Comparison of ENCODE assay signal across 13 mouse cellular contexts in the genomic region with DNA sequence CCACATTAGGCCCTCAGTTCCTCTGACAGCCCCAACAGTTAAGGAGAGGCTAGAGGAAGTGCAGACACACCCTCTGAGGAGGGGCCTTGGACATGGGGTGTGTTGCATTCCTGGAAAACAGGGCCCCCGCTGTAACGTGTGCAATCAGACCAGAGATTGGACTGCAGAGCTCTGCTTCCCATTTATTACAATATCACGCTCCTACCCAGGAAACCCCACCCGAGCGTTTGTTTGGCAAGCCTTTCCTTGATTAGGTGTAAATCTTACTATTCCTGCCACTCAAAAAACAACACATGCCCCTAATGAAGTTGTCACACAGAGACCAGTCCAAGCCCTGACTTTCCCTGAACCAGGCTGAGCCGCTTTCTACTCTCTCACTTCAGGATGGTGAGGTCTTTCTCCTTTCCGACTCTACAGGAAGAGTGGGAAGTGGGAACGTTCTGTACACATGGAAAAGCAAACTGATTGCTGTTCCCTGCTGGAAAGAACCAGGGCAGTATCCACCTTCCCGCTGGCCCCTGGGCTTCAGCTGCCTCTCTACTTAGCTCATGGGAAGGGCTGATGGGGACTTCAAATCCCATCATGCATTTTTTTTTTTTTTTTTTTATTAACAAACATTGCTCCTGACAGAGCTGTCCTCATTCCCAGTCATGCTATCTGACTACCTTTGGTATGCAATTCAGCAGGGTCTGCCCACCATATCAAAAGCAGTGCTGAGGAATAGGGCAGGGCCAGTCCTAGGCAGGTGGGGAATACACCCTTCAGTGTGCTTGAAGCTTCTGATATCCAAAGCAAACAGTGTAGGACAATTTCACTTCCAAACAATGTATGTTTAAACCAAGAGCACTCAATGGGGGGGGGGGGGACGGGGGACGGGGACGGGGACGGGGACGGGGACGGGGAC.
A peak's percentile ranks its signal among the peaks of the same experiment; 100 is the strongest.
DNase-seq lines count a peak whose midpoint lies in the region; ATAC-seq and TF ChIP-seq lines count a peak whose summit lies in the region.
"Had no signal": no experiment of that assay in that cellular context is flagged by ENCODE, and none has a peak within 500 bp of the region (broad histone marks: within the 10 kb centered on the region; RNA-seq: fewer than 3 reads in every experiment).

No protein-coding gene starts in this region.

- peak; percentile 82 for ATAC-seq in lung, embryonic 16.5 days (ENCODE audit: low read depth)
- ATAC-seq: midbrain, embryonic 16.5 days had no signal

- H3K4me3 ChIP-seq in ES-E14 (ENCODE audit: insufficient read depth in 1 of 2, low read depth in 1 of 2, low read length in 2 of 2, poor library complexity in 1 of 2, severe bottlenecking in 1 of 2) = no peak overlapping the region
- H3K4me3 ChIP-seq in embryonic facial prominence, embryonic 10.5 days = no peak overlapping the region
- H3K4me3 ChIP-seq in lung, embryonic 16.5 days (ENCODE audit: low read length) = no peak overlapping the region
- H3K4me3 ChIP-seq in forebrain, embryonic 10.5 days = no peak overlapping the region
- no peak overlapping the region for H3K4me3 ChIP-seq in layer of hippocampus, adult 2 months
- H3K4me3 ChIP-seq: embryonic facial prominence, embryonic 13.5 days; liver, embryonic 13.5 days had no signal

- 81% methylated on average over 15 of the region's 15 CpGs for WGBS in embryonic facial prominence, embryonic 10.5 days
- WGBS in lung, embryonic 16.5 days = 42% methylated on average over 15 of the region's 15 CpGs
- 87% methylated on average over 15 of the region's 15 CpGs for WGBS in forebrain, embryonic 10.5 days

- H3K27me3 ChIP-seq in embryonic facial prominence, embryonic 10.5 days (replicated peaks; ENCODE audit: low read depth, poor library complexity, severe bottlenecking) = no peaks in the 10 kb centered on the region
- no peaks in the 10 kb centered on the region for H3K27me3 ChIP-seq in lung, embryonic 16.5 days (ENCODE audit: control insufficient read depth, insufficient read depth, low read depth, low read length)
- no peaks in the 10 kb centered on the region for H3K27me3 ChIP-seq in forebrain, embryonic 10.5 days (ENCODE audit: poor library complexity, severe bottlenecking)
- H3K27me3 ChIP-seq: embryonic facial prominence, embryonic 13.5 days; liver, embryonic 13.5 days had no signal

- no peak overlapping the region for H3K9ac ChIP-seq in ES-E14 (ENCODE audit: insufficient read depth, low read depth, low read length, poor library complexity, severe bottlenecking)
- no peak overlapping the region for H3K9ac ChIP-seq in lung, embryonic 16.5 days (ENCODE audit: low read length)
- H3K9ac ChIP-seq: embryonic facial prominence, embryonic 13.5 days; liver, embryonic 13.5 days had no signal

- H3K4me1 ChIP-seq in ES-E14 (ENCODE audit: control insufficient read depth in 2 of 2, insufficient read depth in 2 of 2, low read length in 2 of 2, poor library complexity in 1 of 2) = peaks cover 4 to 8% of the 10 kb centered on the region in 2 experiments; a peak in 1 of 4 replicates
- H3K4me1 ChIP-seq in embryonic facial prominence, embryonic 10.5 days = peaks cover 25% of the 10 kb centered on the region
- peaks cover 8% of the 10 kb centered on the region for H3K4me1 ChIP-seq in lung, embryonic 16.5 days (replicated peaks; ENCODE audit: control insufficient read depth, insufficient read depth, low read length)
- peaks cover 20% of the 10 kb centered on the region for H3K4me1 ChIP-seq in forebrain, embryonic 10.5 days

- no peaks in the 10 kb centered on the region for H3K9me3 ChIP-seq in ES-E14 (ENCODE audit: control insufficient read depth, insufficient read depth, low read depth, low read length)
- H3K9me3 ChIP-seq in embryonic facial prominence, embryonic 10.5 days = no peaks in the 10 kb centered on the region
- H3K9me3 ChIP-seq in lung, embryonic 16.5 days (ENCODE audit: control insufficient read depth, low read length) = no peaks in the 10 kb centered on the region
- no peaks in the 10 kb centered on the region for H3K9me3 ChIP-seq in forebrain, embryonic 10.5 days
- H3K9me3 ChIP-seq: embryonic facial prominence, embryonic 13.5 days; liver, embryonic 13.5 days had no signal

- H3K4me2 ChIP-seq in lung, embryonic 16.5 days (ENCODE audit: low read depth, low read length) = peak overlapping the region; percentile 27
- H3K4me2 ChIP-seq: embryonic facial prominence, embryonic 13.5 days; liver, embryonic 13.5 days had no signal

- in situ Hi-C loops in ES-E14 (cut with MboI; ENCODE audit: low sequenced_read_pairs in 2 of 2, unreplicated experiment in 2 of 2) = no loop called here

- no peaks in the 10 kb centered on the region for H3K36me3 ChIP-seq in ES-E14 (ENCODE audit: control insufficient read depth, insufficient read depth, low read length, poor library complexity, severe bottlenecking)
- no peaks in the 10 kb centered on the region for H3K36me3 ChIP-seq in embryonic facial prominence, embryonic 10.5 days (replicated peaks)
- no peaks in the 10 kb centered on the region for H3K36me3 ChIP-seq in lung, embryonic 16.5 days (ENCODE audit: control insufficient read depth, insufficient read depth, low read length)
- no peaks in the 10 kb centered on the region for H3K36me3 ChIP-seq in forebrain, embryonic 10.5 days (replicated peaks)
- H3K36me3 ChIP-seq: embryonic facial prominence, embryonic 13.5 days; liver, embryonic 13.5 days had no signal

- no peak for DNase-seq in ES-E14 (ENCODE audit: low read depth, low spot score)
- DNase-seq in embryonic facial prominence, embryonic 10.5 days (ENCODE audit: low spot score) = no peak
- DNase-seq in heart, postnatal 4 days = peak; percentile 14
- DNase-seq in left cerebral cortex, adult 9 months (ENCODE audit: low spot score in 2 of 2) = no peak
- DNase-seq in forebrain, embryonic 10.5 days (ENCODE audit: extremely low spot score, low spot score) = no peak
- DNase-seq in layer of hippocampus, adult 2 months (ENCODE audit: low spot score in 2 of 2) = no peak
- DNase-seq: adrenal gland, adult 8-10 months; cerebellum, adult 8-10 months; liver, embryonic 13.5 days; thymus, postnatal 4 days had no signal

- no peak for TF ChIP-seq CTCF in layer of hippocampus, adult 2 months (conservative IDR thresholded peaks at IDR 0.05)

- H3K27ac ChIP-seq in ES-E14 (ENCODE audit: insufficient read depth, low read depth, low read length, poor library complexity, severe bottlenecking) = no peak overlapping the region
- H3K27ac ChIP-seq in embryonic facial prominence, embryonic 10.5 days (replicated peaks) = 0 out of 2 replicates have a peak overlapping the region, but pooled peaks have one; percentile 6
- no peak overlapping the region for H3K27ac ChIP-seq in lung, embryonic 16.5 days (ENCODE audit: low read length)
- H3K27ac ChIP-seq in forebrain, embryonic 10.5 days = no peak overlapping the region
- no peak overlapping the region for H3K27ac ChIP-seq in layer of hippocampus, adult 2 months
- H3K27ac ChIP-seq: embryonic facial prominence, embryonic 13.5 days; liver, embryonic 13.5 days had no signal

TF ChIP-seq in ES-E14, 5 proteins besides CTCF, POLR2A, EP300 and RAD21:
- TF ChIP-seq ZC3H11A (IDR thresholded peaks at IDR 0.05; ENCODE audit: borderline replicate concordance, low read depth, low read length) (no peak), HCFC1 (IDR thresholded peaks at IDR 0.05; ENCODE audit: borderline replicate concordance, insufficient read depth, low read length) (peak; percentile 63; the same call in 1 of the 2 replicates), ZNF384 (IDR thresholded peaks at IDR 0.05; ENCODE audit: low read depth, low read length) (peak; percentile 71), MAFK (IDR thresholded peaks at IDR 0.05; ENCODE audit: insufficient read depth, low read depth, low read length) (no peak)
